Mouse (Mus musculus): Measurements from ENCODE around the gene Lysmd4.
A peak's percentile ranks its signal among the peaks of the same experiment; 100 is the strongest.

DNA sequence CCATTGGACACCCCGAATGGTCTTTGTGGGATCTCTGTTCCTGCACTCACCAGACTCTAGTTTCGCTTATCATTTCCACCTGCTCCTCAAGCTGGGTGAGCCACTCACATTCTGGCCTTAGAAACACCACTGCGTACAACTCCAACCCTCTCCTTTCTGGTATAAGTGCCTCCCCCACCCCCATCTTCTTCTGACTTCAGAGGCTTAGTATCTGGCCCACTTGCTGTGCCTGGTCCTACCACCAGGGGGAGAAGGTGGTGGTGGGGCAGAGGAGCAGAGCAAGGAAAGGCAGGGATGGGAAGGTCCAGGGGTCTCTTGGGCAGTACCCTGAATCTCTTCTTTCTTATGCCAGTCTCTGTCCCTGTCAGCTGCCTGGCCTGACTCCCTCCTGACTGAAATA lies 5.3 kb upstream of the Lysmd4 start:
- TF ChIP-seq CTCF (IDR thresholded peaks at IDR 0.05; ENCODE audit: low read depth, low read length) = peak; percentile 94
- no peak for TF ChIP-seq POLR2A (IDR thresholded peaks at IDR 0.05; ENCODE audit: extremely low read depth, insufficient read depth, low read length)

Measured in liver, adult 2 months (tissue).